Mouse (Mus musculus) ES-E14 (cell line): ENCODE measurements around the gene Mrpl17.

Experiments
- CHD2 ChIP-seq: IDR thresholded peaks from 2 replicates; pipeline ENCODE4 v1.6.1; 2014; ENCODE audit warnings: mild to moderate bottlenecking, low read depth, low read length, inconsistent platforms
- HCFC1 ChIP-seq: IDR thresholded peaks from 2 replicates; pipeline ENCODE4 v1.6.1; 2012; ENCODE audit warnings: low read length, inconsistent platforms, borderline replicate concordance; ENCODE audit not compliant: insufficient read depth
- MAFK ChIP-seq: IDR thresholded peaks from 2 replicates; pipeline ENCODE4 v1.6.1; 2014; ENCODE audit warnings: mild to moderate bottlenecking, low read depth, low read length, inconsistent platforms; ENCODE audit not compliant: insufficient read depth
- ZC3H11A ChIP-seq: IDR thresholded peaks from 2 replicates; pipeline ENCODE4 v1.6.1; 2012; ENCODE audit warnings: low read depth, mild to moderate bottlenecking, inconsistent platforms, low read length, borderline replicate concordance
- ZNF384 ChIP-seq: IDR thresholded peaks from 2 replicates; pipeline ENCODE4 v1.6.1; 2012; ENCODE audit warnings: low read depth, low read length, inconsistent platforms

DNA sequence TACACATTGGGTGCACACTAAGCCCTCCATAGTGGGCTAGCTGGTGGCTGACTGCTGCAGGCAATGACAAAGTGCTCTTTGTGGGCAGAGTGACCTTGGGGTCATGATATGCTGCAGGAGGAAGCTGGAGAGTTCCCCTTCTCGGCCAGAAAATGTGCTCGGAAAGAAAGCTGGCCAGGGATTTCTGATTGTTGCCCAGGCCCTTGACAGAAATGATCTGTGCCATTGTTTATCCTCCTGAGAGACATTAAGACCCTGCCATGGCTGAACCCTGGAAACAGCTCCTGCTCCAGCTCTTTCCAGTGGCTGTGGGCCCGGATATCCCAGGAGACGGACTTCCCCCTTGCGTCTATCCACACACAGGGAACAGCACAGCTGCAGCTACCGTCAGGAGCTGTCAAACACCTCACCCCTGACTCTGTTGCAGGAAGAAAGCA, 43.2 kb downstream of the Mrpl17 start:
- TF ChIP-seq HCFC1 (no peak), CHD2 (no peak), MAFK (no peak), ZNF384 (no peak), ZC3H11A (no peak)
